Mouse (Mus musculus): ENCODE data around the gene Gjd3.

GRCm38 (mm10) chr11:98990866-98991265 lies 8.1 kb upstream of the Gjd3 start:
- TF ChIP-seq CTCF (IDR thresholded peaks at IDR 0.05; ENCODE audit: control insufficient read depth, insufficient read depth, insufficient read length) (no peak), CEBPB (IDR thresholded peaks at IDR 0.05; ENCODE audit: low read depth) (no peak), MAX (IDR thresholded peaks at IDR 0.05) (no peak)
